Comparison of ENCODE assay signal across 10 mouse cellular contexts in the genomic region with DNA sequence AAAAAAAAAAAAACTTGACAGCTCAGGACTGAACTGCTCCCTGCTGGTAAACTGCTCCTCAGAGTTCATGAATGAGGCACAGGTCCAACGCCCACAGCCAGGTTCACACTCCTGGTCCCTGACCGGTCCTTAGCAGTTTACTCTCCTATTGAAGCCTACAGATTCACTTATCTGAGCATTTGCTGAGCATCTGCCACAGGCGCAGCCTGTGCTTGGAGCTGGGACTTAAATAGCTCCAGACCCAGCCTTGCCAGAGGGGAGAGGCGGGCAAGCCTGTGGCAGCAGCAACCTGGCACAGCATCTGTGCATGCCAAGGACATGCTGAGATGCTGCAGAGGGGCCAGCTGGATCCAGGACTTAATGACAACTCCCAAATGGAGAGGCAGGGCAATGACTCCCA. TPM values are rescaled to one million over a fixed set of nuclear protein-coding genes. Genes with fewer than 3 reads are reported as not detected.
A peak's percentile ranks its signal among the peaks of the same experiment; 100 is the strongest.
DNase-seq lines count a peak whose midpoint lies in the region; ATAC-seq and TF ChIP-seq lines count a peak whose summit lies in the region.
"Had no signal": no experiment of that assay in that cellular context is flagged by ENCODE, and none has a peak within 500 bp of the region (broad histone marks: within the 10 kb centered on the region; RNA-seq: fewer than 3 reads in every experiment).

No protein-coding gene starts in this region.

- no peak for DNase-seq in hindbrain, embryonic 10.5 days (ENCODE audit: low spot score)
- no peak for DNase-seq in hindbrain, embryonic 11.5 days (ENCODE audit: low spot score)
- DNase-seq in cerebellum, adult 11 months: peak; percentile 76
- DNase-seq in hindbrain, embryonic 14.5 days (ENCODE audit: low spot score): peak; percentile 52
- DNase-seq in lung, postnatal 10 days: no peak
- DNase-seq in retina, postnatal 1 day: no peak

- H3K9ac ChIP-seq in hindbrain, embryonic 11.5 days (ENCODE audit: low read depth, low read length): no peak overlapping the region
- no peak overlapping the region for H3K9ac ChIP-seq in hindbrain, embryonic 14.5 days

- peak overlapping the region; percentile 71; the same call in 1 of the 2 replicates for H3K27ac ChIP-seq in hindbrain, embryonic 10.5 days
- no peak overlapping the region for H3K27ac ChIP-seq in hindbrain, embryonic 11.5 days (ENCODE audit: low read depth, low read length)
- H3K27ac ChIP-seq in hindbrain, embryonic 14.5 days: peak overlapping the region; percentile 17; the same call in 1 of the 2 replicates
- peak overlapping the region; percentile 79 for H3K27ac ChIP-seq in olfactory bulb, adult 2 months (ENCODE audit: insufficient read depth, low read depth, low read length)
- H3K27ac ChIP-seq: midbrain, embryonic 13.5 days had no signal

- TF ChIP-seq CTCF in olfactory bulb, adult 2 months (IDR thresholded peaks at IDR 0.05; ENCODE audit: insufficient read depth, low read depth, low read length): no peak

- no peaks in the 10 kb centered on the region for H3K27me3 ChIP-seq in hindbrain, embryonic 10.5 days (ENCODE audit: insufficient read depth, poor library complexity, severe bottlenecking)
- no peaks in the 10 kb centered on the region for H3K27me3 ChIP-seq in hindbrain, embryonic 11.5 days (ENCODE audit: control insufficient read depth, insufficient read depth, low read length)
- no peaks in the 10 kb centered on the region for H3K27me3 ChIP-seq in hindbrain, embryonic 14.5 days (ENCODE audit: control insufficient read depth, insufficient read depth, low read length)
- H3K27me3 ChIP-seq: midbrain, embryonic 13.5 days had no signal

- TF ChIP-seq POLR2A in olfactory bulb, adult 2 months (IDR thresholded peaks at IDR 0.05; ENCODE audit: insufficient read depth, low read depth, low read length): no peak

- no peak overlapping the region for H3K4me3 ChIP-seq in hindbrain, embryonic 10.5 days
- H3K4me3 ChIP-seq in hindbrain, embryonic 11.5 days (ENCODE audit: low read depth, low read length): no peak overlapping the region
- no peak overlapping the region for H3K4me3 ChIP-seq in hindbrain, embryonic 14.5 days (replicated peaks; ENCODE audit: low read length)
- no peak overlapping the region for H3K4me3 ChIP-seq in olfactory bulb, adult 2 months (ENCODE audit: insufficient read depth, low read depth, low read length)
- H3K4me3 ChIP-seq: midbrain, embryonic 13.5 days had no signal

- WGBS in hindbrain, embryonic 10.5 days: 87% methylated on average over 4 of the region's 4 CpGs
- whole genome bisulfite sequencing in hindbrain, embryonic 11.5 days: 90% methylated on average over 4 of the region's 4 CpGs
- 61% methylated on average over 4 of the region's 4 CpGs for WGBS in hindbrain, embryonic 14.5 days
- 40% methylated on average over 4 of the region's 4 CpGs for WGBS in olfactory bulb, adult 2 months

- ATAC-seq in hindbrain, embryonic 11.5 days (ENCODE audit: low FRiP score): no peak
- no peak for ATAC-seq in hindbrain, embryonic 14.5 days (ENCODE audit: low FRiP score)
- no peak for ATAC-seq in erythroblast, adult 5-6 weeks (replicated peaks; ENCODE audit: low FRiP score, poor library complexity, severe bottlenecking)
- ATAC-seq: CD4-positive, CD25-positive, alpha-beta regulatory T cell, adult 4 months; midbrain, embryonic 13.5 days had no signal

- H3K36me3 ChIP-seq in hindbrain, embryonic 10.5 days: no peaks in the 10 kb centered on the region
- H3K36me3 ChIP-seq in hindbrain, embryonic 11.5 days (ENCODE audit: control insufficient read depth, insufficient read depth, low read length): no peaks in the 10 kb centered on the region
- no peaks in the 10 kb centered on the region for H3K36me3 ChIP-seq in hindbrain, embryonic 14.5 days (replicated peaks; ENCODE audit: control insufficient read depth, insufficient read depth)
- H3K36me3 ChIP-seq: midbrain, embryonic 13.5 days had no signal

- H3K4me2 ChIP-seq in hindbrain, embryonic 11.5 days (replicated peaks; ENCODE audit: low read depth, low read length): no peak overlapping the region
- no peak overlapping the region for H3K4me2 ChIP-seq in hindbrain, embryonic 14.5 days (replicated peaks)
- H3K4me2 ChIP-seq: midbrain, embryonic 13.5 days had no signal

- H3K4me1 ChIP-seq in hindbrain, embryonic 10.5 days (replicated peaks): peaks cover 70% of the 10 kb centered on the region
- H3K4me1 ChIP-seq in hindbrain, embryonic 11.5 days (replicated peaks; ENCODE audit: control insufficient read depth, insufficient read depth, low read length): peaks cover 14% of the 10 kb centered on the region
- H3K4me1 ChIP-seq in hindbrain, embryonic 14.5 days (replicated peaks; ENCODE audit: control insufficient read depth, insufficient read depth, low read length): peaks cover 51% of the 10 kb centered on the region
- H3K4me1 ChIP-seq in olfactory bulb, adult 2 months (ENCODE audit: control insufficient read depth, insufficient read depth, low read length): peaks cover 50% of the 10 kb centered on the region

- H3K9me3 ChIP-seq in hindbrain, embryonic 10.5 days: no peaks in the 10 kb centered on the region
- H3K9me3 ChIP-seq in hindbrain, embryonic 11.5 days (ENCODE audit: control insufficient read depth, low read length): no peaks in the 10 kb centered on the region
- no peaks in the 10 kb centered on the region for H3K9me3 ChIP-seq in hindbrain, embryonic 14.5 days (ENCODE audit: control insufficient read depth, low read length)
- H3K9me3 ChIP-seq: midbrain, embryonic 13.5 days had no signal

RNA-seq across cellular contexts. Expression of a gene that starts 38.3 kb away (rescaled TPM):
- polyA plus RNA-seq in hindbrain, embryonic 10.5 days (2016; fragmentation: Nextera tagmentation; extraction: Ambion mirVana): 13.9 and 23.0 TPM in 2 replicates
- polyA plus RNA-seq in hindbrain, embryonic 11.5 days (2014; fragmentation: Nextera tagmentation; extraction: Ambion mirVana): 16.5 and 16.7 TPM in 2 replicates
- 18.1 and 18.7 TPM in 2 replicates for polyA plus RNA-seq in hindbrain, embryonic 14.5 days (2014; fragmentation: Nextera tagmentation; extraction: Ambion mirVana)
- polyA plus RNA-seq in olfactory bulb, adult 2 months (2012; ENCODE audit: insufficient read depth, insufficient read length, low replicate concordance, missing spikeins): not detected in 2 replicates
- 2.7 and 6.0 TPM in 2 replicates for total RNA-seq in erythroblast, adult 5-6 weeks (2015; ENCODE audit: low replicate concordance)
- 3.6 and 14.4 TPM in 2 replicates for total RNA-seq in erythroblast, adult 5-6 weeks (2017; ENCODE audit: low replicate concordance)

Comparison
In these comparisons a context has a peak if more than half of its experiments do, and no peak if none do; other contexts are left out.
1. DNase-seq: peak in cerebellum, adult 11 months (single experiment) and hindbrain, embryonic 14.5 days (single experiment); none in hindbrain, embryonic 10.5 days (single experiment), hindbrain, embryonic 11.5 days (single experiment), lung, postnatal 10 days (single experiment) and retina, postnatal 1 day (single experiment).